Mouse (Mus musculus) brain, adult 2 months (tissue): Measurements from ENCODE around the gene Krt18.

Experiments used
- DNase-seq: peaks from one replicate; pipeline ENCODE4 v3.0.0; 2011; ENCODE audit warnings: low read depth, low spot score

Krt18 gene

GRCm38 (mm10) chr15:102010569-102011245 is 17.3 kb upstream of the Krt18 start:
- peak; percentile 72 for DNase-seq

GRCm38 (mm10) chr15:102012260-102012765 is 15.7 kb upstream of the Krt18 start:
- no peak for DNase-seq

DNA sequence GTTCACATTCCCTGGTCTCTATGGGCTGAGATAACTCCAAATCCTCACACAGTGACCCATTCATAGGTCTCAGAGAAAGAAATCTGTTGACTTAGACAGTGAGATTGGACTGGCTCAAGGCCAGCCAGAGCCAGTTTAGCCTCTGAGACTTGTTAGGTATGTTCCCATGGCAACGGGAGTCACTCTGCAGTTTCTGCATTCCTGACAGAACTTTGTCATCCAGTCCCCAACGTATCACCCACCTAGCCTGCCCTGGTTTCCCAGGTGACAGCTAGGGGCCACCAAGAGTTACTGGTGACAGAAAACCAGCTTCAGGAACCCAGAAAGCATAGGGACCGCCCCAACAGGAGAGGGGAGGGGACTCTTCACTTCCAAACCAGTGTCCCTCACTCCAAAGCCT is 14.3 kb upstream of the Krt18 start:
- DNase-seq: peak; percentile 54

- DNase-seq: no peak
Measured at GRCm38 (mm10) chr15:102014848-102015247, 13.1 kb upstream of the Krt18 start.

GRCm38 (mm10) chr15:102016096-102016495 is 11.9 kb upstream of the Krt18 start:
- no peak for DNase-seq

- no peak for DNase-seq
Measured at GRCm38 (mm10) chr15:102016787-102017186, 11.2 kb upstream of the Krt18 start.

DNA sequence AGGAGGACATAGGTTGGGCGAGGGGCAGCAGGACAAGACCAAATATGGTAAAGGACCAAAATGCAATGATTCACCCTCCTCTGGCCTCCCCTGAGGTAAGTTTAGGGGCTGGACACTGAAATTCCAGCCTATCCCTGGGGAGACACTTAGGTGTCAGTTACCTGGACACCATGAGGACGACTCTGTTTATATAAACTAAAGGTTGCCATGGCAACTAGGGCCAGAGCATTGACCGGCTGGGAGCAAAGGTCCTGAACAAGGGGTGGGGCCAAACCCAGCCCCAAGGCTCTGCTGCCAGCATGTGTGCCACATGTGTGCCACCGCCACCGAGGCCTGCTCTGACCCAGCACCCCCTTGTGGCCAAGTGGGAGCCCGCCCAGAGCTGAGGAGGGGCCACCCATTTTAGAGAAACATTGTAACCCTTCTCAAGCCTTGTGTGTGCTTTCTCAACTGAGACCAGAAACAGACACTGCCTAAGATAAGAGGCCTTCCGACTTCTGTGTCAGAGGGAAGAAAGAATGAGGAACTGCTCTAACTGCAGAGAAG is 10.0 kb upstream of the Krt18 start:
- no peak for DNase-seq

GRCm38 (mm10) chr15:102022481-102022880 is 5.5 kb upstream of the Krt18 start:
- no peak for DNase-seq

- DNase-seq: no peak
Measured at GRCm38 (mm10) chr15:102023888-102024287, 4.1 kb upstream of the Krt18 start.

DNA sequence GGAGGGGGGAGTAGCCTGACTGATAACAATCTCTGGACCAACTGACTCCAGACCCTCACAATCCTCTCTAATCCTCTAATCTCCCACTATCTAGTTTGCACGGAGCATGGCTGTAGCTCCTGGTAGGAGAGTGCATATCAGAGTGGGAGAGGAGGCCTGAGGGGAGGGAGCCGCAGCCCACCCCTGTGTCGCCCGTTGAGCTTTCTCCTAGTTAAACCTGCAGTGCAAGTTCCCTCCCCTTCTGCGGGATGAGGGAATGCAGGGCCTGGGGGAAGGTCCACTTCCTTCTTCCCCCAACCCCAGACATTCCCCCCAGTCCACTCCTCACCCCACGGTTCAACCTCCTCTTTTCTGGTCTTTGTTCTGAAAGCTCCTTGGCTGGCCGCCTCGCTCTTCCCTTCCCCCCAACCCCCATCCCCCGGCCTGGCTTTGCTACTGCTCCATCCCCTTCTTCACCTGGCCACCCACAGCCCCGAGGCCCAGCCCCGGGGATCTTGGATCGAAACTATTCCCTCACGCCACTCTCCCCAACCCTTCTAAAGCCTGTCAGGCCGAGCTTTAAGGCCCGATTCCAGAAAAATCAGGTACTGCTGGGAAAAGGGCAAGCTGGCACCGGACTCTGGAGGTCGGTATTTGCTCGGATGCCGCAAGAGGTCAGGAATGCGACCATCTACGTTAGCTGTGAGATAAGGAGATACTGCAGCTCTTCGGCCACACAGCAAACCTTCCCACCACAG is 2.7 kb upstream of the Krt18 start:
- no peak for DNase-seq

DNA sequence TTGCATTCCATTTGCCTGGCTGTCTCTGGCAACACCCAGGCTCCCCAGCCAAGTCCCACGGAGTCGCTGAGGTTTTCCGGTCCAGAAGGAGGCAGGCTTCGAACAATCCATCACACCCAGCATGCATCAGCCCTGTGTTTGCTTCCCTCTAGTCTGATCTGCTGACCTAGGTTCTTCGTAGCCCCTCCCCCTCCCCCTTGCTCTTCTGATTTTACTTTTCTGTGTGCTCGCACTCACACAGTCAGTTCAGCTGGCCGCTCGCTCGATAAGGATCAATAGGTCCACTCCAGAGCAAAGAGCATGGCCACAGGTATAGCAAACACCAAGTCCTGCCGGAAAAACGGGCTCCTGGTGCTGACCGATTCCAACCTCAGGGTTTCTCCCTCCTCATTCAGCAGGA is 1.6 kb upstream of the Krt18 start:
- DNase-seq: no peak

- no peak for DNase-seq
Measured at GRCm38 (mm10) chr15:102034121-102035053, 6.4 kb downstream of the Krt18 start.

DNA sequence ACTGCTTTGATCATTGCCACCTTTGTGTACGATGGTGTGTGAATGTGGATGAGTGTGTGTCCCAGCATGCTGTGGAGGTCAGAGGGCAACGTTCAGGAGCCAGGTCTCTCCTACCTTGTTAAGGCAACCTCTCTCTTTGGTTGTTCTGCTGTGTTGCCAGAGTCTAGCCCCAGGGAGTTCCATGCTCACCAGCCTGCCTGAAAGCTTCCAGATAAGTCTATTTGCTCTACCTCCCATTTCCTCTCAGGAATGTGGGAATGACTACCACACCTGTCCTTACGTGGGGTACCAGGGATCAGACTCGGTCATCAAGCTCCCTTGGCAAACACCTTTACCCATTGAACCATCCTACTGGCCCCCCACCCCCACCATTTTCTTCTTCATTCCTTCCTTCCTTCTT is 12.3 kb downstream of the Krt18 start:
- DNase-seq: no peak

GRCm38 (mm10) chr15:102041951-102042350 is 14.0 kb downstream of the Krt18 start:
- no peak for DNase-seq

GRCm38 (mm10) chr15:102044745-102045144 is 16.8 kb downstream of the Krt18 start:
- DNase-seq: no peak

GRCm38 (mm10) chr15:102045691-102046090 is 17.7 kb downstream of the Krt18 start:
- DNase-seq: no peak

DNA sequence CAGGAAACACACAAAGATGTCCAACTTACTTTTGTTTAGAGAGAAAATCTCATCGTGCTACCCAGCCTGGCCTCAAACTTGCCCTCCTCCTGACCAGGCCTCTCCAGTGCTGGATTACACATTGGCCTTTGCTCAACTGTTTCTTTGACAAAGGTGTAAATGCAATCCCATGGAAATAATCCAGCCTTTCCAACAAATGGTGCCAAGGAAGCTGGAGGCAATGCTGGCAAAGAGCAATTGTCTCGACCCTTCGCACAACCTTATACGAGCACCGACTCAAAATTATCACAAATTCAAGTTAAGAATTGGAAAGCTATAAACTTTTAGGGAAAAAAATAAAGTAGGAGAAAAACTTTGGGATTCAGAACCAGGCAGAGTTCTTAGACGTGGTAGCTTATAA is 20.0 kb downstream of the Krt18 start:
- no peak for DNase-seq

DNA sequence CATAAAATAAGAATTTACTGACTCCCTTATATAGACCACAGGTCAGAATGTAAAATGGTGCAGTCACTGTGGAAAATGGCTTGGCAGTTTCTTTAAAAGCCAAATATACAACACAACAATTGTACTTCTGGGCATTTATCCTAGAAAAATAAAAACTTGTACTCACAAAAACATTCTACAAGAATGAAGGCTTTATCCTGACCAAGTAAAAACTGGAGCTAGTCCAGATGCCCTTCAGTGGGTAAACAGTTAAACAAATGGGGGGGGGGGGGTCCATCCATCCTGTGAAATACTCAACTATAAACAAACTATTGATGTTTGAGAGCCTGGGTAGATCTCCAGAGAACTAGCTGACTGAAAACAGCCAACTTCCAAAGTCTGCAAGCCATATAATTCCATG is 21.9 kb downstream of the Krt18 start:
- DNase-seq: no peak

GRCm38 (mm10) chr15:102051920-102052683 is 24.1 kb downstream of the Krt18 start:
- DNase-seq: peak; percentile 78

DNA sequence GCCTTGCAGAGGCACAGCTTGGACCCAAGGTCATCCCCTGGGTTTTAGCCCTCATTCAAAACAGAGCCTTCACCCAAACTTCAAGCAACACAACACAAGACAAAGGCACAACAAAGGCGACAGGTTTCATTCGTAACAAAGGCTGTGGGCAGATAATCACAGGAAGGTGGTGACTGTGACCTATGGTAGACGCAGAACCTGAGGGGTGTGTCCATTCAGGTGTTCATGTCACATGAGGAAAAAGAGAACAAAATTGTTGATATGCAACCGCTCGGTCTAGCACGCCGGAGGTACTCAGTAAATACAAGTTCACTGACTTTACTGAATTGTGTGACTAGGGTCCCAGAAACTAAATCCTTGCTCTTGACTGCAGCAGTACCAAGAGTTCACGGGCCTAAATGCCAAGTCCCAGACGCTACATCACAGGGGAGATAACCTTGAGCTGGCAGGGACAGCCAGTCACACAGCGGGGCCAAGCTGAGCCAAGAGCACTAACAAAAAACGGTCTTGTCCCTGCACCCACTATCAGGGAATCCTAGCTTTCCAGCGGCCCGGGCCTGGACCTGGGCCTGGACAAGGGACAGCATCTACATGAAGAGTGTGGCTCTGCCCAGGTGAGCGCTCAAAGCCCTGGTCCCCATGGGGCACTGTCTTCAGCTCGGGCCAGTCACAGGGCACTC is 28.7 kb downstream of the Krt18 start:
- no peak for DNase-seq
